Mouse (Mus musculus): ENCODE measurements around the gene Npr2.
"Not testable (repeated sequence)": the region's sequence is repeated elsewhere in the genome, so short reads cannot be mapped to it uniquely, and the experiment has no call there.

The Npr2 gene

GRCm38 (mm10) chr4:43631046-43631955 is at the start of gene Npr2:
TSS of gene Npr2 (plus strand) at chr4:43631935.
- DNase-seq: no peak

- DNase-seq: no peak
Observed at GRCm38 (mm10) chr4:43582241-43582640, 49.5 kb upstream of the Npr2 start.

GRCm38 (mm10) chr4:43583421-43583820 is 48.3 kb upstream of the Npr2 start:
- DNase-seq: no peak

GRCm38 (mm10) chr4:43584444-43585416 is 47.0 kb upstream of the Npr2 start, which contains the start of gene Msmp:
TSS of gene Msmp (minus strand) at chr4:43584494.
- no peak for DNase-seq

GRCm38 (mm10) chr4:43585682-43586081 is 46.1 kb upstream of the Npr2 start:
- DNase-seq: no peak

- DNase-seq: no peak
Observed at GRCm38 (mm10) chr4:43586411-43586810, 45.3 kb upstream of the Npr2 start.

- no peak for DNase-seq
Observed at GRCm38 (mm10) chr4:43587681-43588080, 44.1 kb upstream of the Npr2 start.

GRCm38 (mm10) chr4:43591543-43591942 is 40.2 kb upstream of the Npr2 start:
- DNase-seq: no peak

- DNase-seq: no peak
Observed at GRCm38 (mm10) chr4:43591961-43592360, 39.8 kb upstream of the Npr2 start.

- DNase-seq: no peak
Observed at GRCm38 (mm10) chr4:43593453-43593852, 38.3 kb upstream of the Npr2 start.

- DNase-seq: not testable (repeated sequence)
Observed at GRCm38 (mm10) chr4:43596597-43596996, 35.1 kb upstream of the Npr2 start.

- DNase-seq: no peak
Observed at GRCm38 (mm10) chr4:43598200-43598599, 33.5 kb upstream of the Npr2 start.

- DNase-seq: no peak
Observed at GRCm38 (mm10) chr4:43598650-43599380, 32.9 kb upstream of the Npr2 start.

GRCm38 (mm10) chr4:43600195-43600934 is 31.4 kb upstream of the Npr2 start:
- no peak for DNase-seq

GRCm38 (mm10) chr4:43604099-43604498 is 27.6 kb upstream of the Npr2 start:
- no peak for DNase-seq

- no peak for DNase-seq
Observed at GRCm38 (mm10) chr4:43604751-43605685, 26.7 kb upstream of the Npr2 start.

- no peak for DNase-seq
Observed at GRCm38 (mm10) chr4:43612534-43612933, 19.2 kb upstream of the Npr2 start.

- DNase-seq: no peak
Observed at GRCm38 (mm10) chr4:43613060-43613730, 18.5 kb upstream of the Npr2 start.

GRCm38 (mm10) chr4:43620146-43620778 is 11.5 kb upstream of the Npr2 start:
- no peak for DNase-seq

Measured in layer of hippocampus, adult 9-11 months (tissue).